Mouse (Mus musculus) MEL (cell line): Measurements from ENCODE around the gene Pheta2.

ENCODE experiments used
- CHD2 ChIP-seq: IDR thresholded peaks from 2 replicates; pipeline ENCODE4 v1.6.1; 2011; ENCODE audit warnings: low read length, improper control_type of control experiment
- CTCF ChIP-seq, 3 experiments: IDR thresholded peaks in 2 of 3; conservative IDR thresholded peaks in 1 of 3; 2 replicates each; pipeline ENCODE4 v1.5.1; 2011 to 2012; ENCODE audit warnings: low read length in 3 of 3, low read depth in 2 of 3, mild to moderate bottlenecking in 2 of 3, improper control_type of control experiment in 1 of 3, inconsistent platforms in 1 of 3, mixed read lengths in 1 of 3, moderate library complexity in 1 of 3; ENCODE audit not compliant: control insufficient read depth in 1 of 3, insufficient read depth in 1 of 3, poor library complexity in 1 of 3, severe bottlenecking in 1 of 3
- EP300 ChIP-seq, 2 experiments: IDR thresholded peaks; 2 replicates each; pipeline ENCODE4 v1.6.1; 2011; ENCODE audit warnings: improper control_type of control experiment in 2 of 2, low read length in 2 of 2, low read depth in 1 of 2, mild to moderate bottlenecking in 1 of 2
- JUND ChIP-seq: IDR thresholded peaks from 2 replicates; pipeline ENCODE4 v1.6.1; 2011; ENCODE audit warnings: low read depth, mild to moderate bottlenecking, improper control_type of control experiment, low read length
- UBTF ChIP-seq: IDR thresholded peaks from 2 replicates; pipeline ENCODE4 v1.6.1; 2012; ENCODE audit warnings: low read depth, mild to moderate bottlenecking, inconsistent platforms, low read length, improper control_type of control experiment, moderate library complexity, borderline replicate concordance; ENCODE audit not compliant: insufficient read depth
- USF1 ChIP-seq: IDR thresholded peaks from 2 replicates; pipeline ENCODE4 v1.6.1; 2014; ENCODE audit warnings: low read depth, mild to moderate bottlenecking, inconsistent platforms, low read length, improper control_type of control experiment, moderate library complexity
- ZC3H11A ChIP-seq: IDR thresholded peaks from 2 replicates; pipeline ENCODE4 v1.6.1; 2012; ENCODE audit warnings: low read depth, mild to moderate bottlenecking, inconsistent platforms, low read length, improper control_type of control experiment

- TF ChIP-seq CTCF (IDR thresholded peaks at IDR 0.05 in 2 of 3, conservative IDR thresholded peaks at IDR 0.05 in 1 of 3; ENCODE audit: control insufficient read depth in 1 of 3, insufficient read depth in 1 of 3, low read depth in 2 of 3, low read length in 3 of 3, poor library complexity in 1 of 3, severe bottlenecking in 1 of 3), result no peak
- TF ChIP-seq JUND, result no peak
- no peak for TF ChIP-seq ZC3H11A
- TF ChIP-seq CHD2, result no peak
- no peak for TF ChIP-seq EP300 (IDR thresholded peaks at IDR 0.05; ENCODE audit: low read depth in 1 of 2, low read length in 2 of 2)
- TF ChIP-seq UBTF, result no peak
- no peak for TF ChIP-seq USF1
Observed at GRCm38 (mm10) chr15:82308416-82308815, 30.3 kb upstream of the Pheta2 start.
